Mouse (Mus musculus): ENCODE measurements around the gene Dock7.
A peak's percentile ranks its signal among the peaks of the same experiment; 100 is the strongest.

Gene Dock7

GRCm38 (mm10) chr4:99122786-99123185 lies 2.1 kb upstream of the Dock7 start:
- no peak for DNase-seq (ENCODE audit: extremely low read depth, insufficient read length, low spot score)

DNA sequence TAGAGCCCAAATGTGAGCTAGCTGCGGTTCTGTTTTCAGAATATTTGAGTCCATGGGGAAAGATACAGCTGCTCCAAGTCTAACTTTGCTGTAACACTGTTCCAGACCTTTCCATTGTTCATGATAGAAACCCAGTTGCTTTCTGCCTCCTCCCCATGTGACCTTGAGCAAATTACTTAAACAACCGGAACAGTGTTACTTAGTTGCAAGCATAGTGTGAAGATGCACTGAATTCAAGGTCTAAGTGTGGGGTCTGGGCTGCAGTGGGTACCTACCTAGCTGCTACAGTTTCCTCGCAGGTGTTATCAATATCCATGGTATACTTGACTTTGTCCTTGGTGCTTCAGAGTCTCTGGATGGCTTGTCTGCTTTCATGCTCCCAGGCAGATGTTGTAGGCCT lies 1.3 kb upstream of the Dock7 start:
- DNase-seq (ENCODE audit: extremely low read depth, insufficient read length, low spot score) = no peak

DNA sequence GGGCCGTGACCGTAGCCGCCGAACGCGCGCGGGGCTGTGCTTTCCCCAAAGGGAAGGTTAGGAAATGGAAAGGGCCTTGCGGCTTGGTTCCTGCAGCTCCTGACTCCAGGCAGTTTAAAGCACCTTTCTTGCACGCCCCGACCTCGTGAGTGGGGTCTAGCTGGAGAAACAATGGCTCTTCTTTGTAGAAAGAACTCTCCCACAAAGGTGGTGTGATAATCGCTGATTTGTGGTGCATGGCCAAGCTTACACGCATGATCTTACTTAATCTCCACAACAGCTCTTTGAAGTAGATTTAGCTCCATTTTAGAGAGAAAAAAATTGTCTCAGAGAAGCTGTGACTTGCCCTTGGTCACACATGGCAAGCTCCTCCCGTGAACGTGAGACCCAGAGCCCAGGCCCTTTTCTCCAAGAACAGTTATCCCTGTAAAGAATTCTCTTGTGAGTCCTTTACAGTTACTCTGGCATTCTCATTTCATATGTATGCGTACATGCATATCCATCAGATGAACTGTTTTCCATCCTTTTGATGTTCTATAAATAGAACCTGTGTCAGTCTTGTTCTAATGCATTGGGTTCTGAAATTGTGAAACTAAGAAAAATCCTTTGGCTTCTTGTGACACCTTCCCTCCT lies 524 bp upstream of the Dock7 start:
- no peak for DNase-seq (ENCODE audit: extremely low read depth, insufficient read length, low spot score)

- no peak for DNase-seq (ENCODE audit: extremely low read depth, insufficient read length, low spot score)
These were observed 1.7 kb downstream of the Dock7 start for GRCm38 (mm10) chr4:99119051-99119450.

GRCm38 (mm10) chr4:99115797-99116196 lies 4.9 kb downstream of the Dock7 start:
- DNase-seq (ENCODE audit: extremely low read depth, insufficient read length, low spot score) = no peak

GRCm38 (mm10) chr4:99111670-99112069 lies 9.0 kb downstream of the Dock7 start:
- no peak for DNase-seq (ENCODE audit: extremely low read depth, insufficient read length, low spot score)

- DNase-seq (ENCODE audit: extremely low read depth, insufficient read length, low spot score) = no peak
These were observed 11.9 kb downstream of the Dock7 start for GRCm38 (mm10) chr4:99108817-99109216.

DNA sequence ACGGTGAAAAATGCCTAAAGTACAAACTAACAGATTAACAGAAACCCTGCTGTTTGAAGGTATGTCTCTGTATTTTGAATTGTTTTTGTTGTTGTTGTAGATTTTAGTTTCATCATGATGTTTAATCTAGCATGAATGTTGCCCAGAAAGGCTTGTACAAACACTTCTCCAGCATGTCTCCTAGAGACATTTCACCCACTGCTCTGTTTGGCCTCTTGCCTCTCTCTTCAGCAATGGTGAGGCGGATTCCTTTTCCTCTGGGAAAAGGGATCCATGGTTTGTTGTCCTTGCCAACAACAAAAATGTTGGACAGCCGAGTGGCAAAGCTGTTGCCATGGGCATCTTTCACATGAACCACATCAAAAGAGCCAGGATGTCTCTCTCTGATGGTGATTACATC lies 17.9 kb downstream of the Dock7 start:
- DNase-seq (ENCODE audit: extremely low read depth, insufficient read length, low spot score) = no peak

- DNase-seq (ENCODE audit: extremely low read depth, insufficient read length, low spot score) = no peak
These were observed 20.0 kb downstream of the Dock7 start for GRCm38 (mm10) chr4:99100724-99101123.

GRCm38 (mm10) chr4:99091777-99092176 lies 28.9 kb downstream of the Dock7 start:
- no peak for DNase-seq (ENCODE audit: extremely low read depth, insufficient read length, low spot score)

DNA sequence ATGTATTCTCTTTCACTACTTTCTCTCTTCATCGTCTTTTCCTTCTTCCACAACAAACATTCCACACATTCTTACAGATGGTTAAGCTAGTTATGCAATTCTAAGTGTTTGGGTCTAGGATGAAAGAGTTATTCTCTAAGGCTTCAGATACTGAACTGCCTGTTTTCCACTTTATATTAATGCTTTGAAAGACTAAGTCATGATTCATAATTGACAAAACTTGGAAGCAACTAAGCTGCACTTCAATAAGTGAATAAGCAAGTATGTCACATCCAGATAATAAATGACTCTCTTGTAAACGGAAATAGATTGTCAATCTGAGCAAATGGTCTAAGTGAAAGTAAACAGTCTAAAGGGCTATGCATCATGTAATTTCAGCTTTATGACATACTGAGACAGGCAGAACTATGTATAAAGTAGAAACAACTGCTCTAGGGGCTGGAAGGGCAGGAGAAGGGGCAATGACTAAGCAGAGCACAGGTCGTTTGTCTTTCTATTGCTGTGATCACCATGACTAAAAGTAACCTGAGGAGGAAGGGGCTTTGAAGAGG lies 29.5 kb downstream of the Dock7 start:
- peak; percentile 46 for DNase-seq (ENCODE audit: extremely low read depth, insufficient read length, low spot score)

DNA sequence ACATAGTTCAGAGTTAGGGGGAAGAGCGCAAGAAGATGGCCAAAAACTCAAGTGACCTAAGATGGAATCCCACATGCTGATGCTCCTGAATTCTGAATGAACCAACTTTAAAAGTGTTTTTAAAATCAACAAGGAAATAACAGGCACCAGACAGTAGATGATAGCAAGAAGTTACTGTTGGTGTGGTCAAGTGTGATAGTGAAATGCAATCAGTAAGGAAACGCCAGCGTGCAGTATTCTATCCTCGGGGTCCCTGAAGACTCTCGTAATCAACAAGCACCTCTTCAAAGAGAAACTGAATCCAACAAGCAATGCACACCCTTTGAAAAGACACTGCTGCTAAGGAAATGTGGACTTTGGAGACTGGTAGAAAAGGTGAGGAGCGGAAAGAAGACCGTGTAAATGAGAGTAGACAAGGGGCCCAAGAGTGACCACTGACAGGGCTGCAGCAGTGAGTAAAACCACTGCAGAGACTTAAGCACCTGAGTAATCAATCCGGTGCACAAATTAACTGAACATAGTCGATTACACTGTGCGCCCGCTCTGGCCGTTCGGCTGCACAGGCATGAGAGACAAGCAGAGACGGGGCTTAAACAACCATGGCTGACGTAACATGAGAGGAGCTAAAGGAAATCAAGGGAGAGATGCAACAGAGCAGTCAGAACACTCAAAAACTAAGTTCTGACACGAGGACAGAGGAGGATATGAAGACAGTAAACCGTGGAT lies 32.8 kb downstream of the Dock7 start:
- DNase-seq (ENCODE audit: extremely low read depth, insufficient read length, low spot score) = no peak

DNA sequence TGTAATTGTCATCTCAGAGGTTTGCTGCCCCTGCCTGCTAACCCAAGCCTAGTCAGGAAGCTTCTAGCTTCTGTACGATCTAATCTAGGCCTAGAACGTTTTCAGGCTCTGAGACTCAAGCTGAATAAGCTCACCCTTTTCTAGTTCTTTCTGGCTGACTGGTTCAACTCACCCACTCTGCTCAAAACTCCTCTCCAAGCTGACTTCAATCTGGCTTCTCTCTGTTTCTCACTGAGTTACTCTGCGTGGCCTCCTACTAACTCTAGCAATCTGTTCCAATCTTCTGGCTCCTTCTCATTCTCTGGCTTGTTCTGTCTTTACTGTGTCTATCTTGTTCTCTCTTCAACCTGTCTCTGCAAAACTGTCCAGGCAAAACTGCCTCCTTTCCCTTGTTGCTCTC lies 36.9 kb downstream of the Dock7 start:
- DNase-seq (ENCODE audit: extremely low read depth, insufficient read length, low spot score) = no peak

DNA sequence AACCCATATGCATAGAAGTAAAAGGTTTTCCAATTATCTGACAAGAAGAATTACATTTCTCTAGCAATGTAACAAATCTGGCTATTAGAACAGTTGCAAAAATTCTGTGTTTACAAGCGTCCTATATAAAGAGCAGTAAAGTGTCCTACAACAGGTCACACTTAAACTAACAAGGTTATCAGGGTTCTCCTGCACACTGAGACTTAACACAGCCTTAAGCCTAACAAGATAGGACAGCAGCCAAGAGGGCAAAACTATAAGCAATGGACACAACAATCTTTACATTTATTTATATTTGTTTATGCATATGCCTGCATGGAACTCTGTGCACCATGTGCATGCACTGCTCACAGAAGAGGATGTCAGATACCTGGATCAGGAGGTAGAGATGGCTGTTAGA lies 39.5 kb downstream of the Dock7 start:
- no peak for DNase-seq (ENCODE audit: extremely low read depth, insufficient read length, low spot score)

DNA sequence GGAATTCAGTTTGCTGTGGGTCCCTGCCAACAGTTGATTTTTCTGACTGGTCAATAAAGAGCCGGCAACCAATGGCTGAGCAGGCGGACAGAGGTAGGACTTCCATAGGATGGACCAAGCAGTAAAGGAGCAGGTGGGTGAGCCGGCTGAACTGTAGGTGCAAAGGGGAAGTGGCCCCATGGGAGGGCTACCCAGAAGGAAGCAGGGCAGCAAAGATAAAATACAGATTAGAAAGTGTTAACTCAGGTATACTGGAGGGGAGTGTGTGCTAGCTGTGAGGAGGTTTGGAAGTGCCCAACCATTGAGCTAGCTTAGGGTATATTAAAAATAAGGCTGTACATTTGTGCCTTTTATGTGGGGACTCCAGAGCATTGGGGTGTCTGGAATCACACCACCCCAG lies 42.7 kb downstream of the Dock7 start:
- DNase-seq (ENCODE audit: extremely low read depth, insufficient read length, low spot score) = no peak

DNA sequence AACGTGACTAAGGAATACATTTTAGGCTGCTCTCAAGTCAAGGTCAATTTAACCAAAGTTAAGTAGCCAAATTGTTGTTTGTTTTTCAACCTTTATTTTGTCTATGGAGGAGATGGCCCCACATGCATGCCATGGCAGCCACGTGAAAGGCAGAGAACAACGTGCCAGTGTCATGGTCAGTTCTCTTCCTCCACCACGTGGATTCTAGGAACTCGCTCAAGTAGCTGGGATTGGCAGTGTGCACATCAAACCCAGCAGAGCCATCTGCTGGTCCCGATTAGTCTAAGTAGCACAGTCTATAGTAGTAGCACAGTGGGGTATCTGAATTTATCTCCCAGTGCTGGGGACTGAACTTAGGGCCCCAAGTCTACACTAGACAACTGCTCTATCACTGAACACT lies 51.9 kb downstream of the Dock7 start:
- DNase-seq (ENCODE audit: extremely low read depth, insufficient read length, low spot score) = no peak

- DNase-seq (ENCODE audit: extremely low read depth, insufficient read length, low spot score) = no peak
These were observed 56.2 kb downstream of the Dock7 start for GRCm38 (mm10) chr4:99064524-99064923.

- DNase-seq (ENCODE audit: extremely low read depth, insufficient read length, low spot score) = no peak
These were observed 72.1 kb downstream of the Dock7 start for GRCm38 (mm10) chr4:99048581-99048980.

DNA sequence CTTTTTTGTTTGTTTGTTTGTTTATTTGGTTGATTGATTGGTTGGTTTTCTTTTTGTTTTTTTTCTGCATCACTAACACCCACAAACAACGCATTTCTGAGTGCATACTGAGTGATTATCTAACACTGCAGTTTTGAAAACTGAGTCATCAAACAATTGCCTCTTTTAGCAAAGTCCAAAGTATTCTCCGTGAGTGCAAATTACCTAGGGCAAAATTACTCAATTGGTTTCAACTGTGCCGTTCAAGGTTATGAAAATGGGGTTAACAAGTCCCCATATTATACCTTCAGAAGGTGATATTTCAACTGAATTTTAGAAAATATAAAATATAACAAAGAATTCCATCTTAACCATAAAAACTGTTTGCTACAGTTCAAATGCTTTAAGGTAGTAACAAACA lies 74.2 kb downstream of the Dock7 start:
- DNase-seq (ENCODE audit: extremely low read depth, insufficient read length, low spot score) = no peak

DNA sequence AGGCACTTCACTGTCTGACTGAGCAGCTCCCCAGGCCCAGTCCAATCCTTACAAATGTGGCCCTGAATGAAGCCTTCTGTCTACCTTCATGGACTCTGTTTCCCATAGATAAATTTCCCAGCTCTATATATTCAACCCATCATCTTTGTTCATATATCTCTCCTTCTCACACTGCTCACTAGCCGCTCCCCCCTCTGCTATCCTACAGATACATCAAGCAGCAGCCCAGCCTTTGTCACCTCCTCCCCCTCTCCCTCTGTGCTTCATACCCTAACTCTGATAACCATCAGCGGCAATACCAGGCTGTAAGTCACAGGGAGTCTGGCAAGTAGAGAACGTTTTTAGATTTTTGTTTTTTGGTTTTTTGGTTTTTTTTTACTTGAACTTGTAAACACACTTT lies 75.9 kb downstream of the Dock7 start:
- no peak for DNase-seq (ENCODE audit: extremely low read depth, insufficient read length, low spot score)

DNA sequence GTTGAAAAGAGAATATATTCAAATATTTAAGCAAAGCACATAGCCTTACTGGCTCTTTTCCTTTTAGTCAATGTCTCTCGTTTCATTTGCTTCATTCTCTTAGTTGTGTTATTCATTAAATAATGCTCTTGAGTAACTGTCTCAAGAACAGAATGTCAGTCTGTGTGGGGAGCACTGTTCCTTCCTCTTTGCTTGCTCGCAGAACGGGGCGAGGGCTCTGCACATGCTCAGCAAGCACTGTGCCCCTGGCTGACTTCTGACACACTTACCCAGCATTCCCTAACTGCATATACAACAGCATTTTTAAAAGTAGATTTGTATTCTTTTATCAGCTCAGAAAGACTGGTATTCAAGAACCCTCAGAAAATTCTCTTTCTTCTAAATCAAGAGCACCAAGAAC lies 87.8 kb downstream of the Dock7 start:
- no peak for DNase-seq (ENCODE audit: extremely low read depth, insufficient read length, low spot score)

DNA sequence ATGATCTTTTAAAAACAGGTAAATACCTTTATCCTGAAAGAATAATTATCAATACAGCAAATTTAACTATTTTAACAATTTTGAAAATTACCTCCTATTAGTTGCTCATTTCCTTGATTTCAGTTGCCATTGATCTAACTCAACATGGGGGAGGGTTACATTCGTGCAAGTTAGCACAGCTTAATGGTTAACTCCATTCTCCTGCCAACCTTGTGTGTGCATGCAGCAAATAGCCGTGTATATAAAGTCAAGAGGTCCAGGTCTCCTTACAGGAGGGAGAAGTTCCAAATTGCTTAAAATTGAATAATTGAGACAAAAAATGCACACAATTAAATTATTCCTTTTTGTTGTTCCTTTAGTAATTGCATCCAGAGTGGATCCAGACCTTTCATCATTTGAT lies 90.0 kb downstream of the Dock7 start, which contains the start of gene Angptl3:
Gene Angptl3, plus strand, starts transcription at position 269 of the 400 bp plus-strand sequence.
- DNase-seq (ENCODE audit: extremely low read depth, insufficient read length, low spot score) = no peak

All from 3134 (cell line).